Mouse (Mus musculus) neutrophil, adult 65 days (primary cell): Measurements from ENCODE around the gene Rbm17. TPM values are rescaled to one million over a fixed set of nuclear protein-coding genes. Genes with fewer than 3 reads are reported as not detected.

Experiments used
- total RNA-seq: library from RNA; stranded (reverse); gene quantifications from 2 replicates; pipeline ENCODE4 v1.2.4, GENCODE M21; 2023

Rbm17 gene
- 74.6 and 77.6 TPM in 2 replicates for total RNA-seq

DNA sequence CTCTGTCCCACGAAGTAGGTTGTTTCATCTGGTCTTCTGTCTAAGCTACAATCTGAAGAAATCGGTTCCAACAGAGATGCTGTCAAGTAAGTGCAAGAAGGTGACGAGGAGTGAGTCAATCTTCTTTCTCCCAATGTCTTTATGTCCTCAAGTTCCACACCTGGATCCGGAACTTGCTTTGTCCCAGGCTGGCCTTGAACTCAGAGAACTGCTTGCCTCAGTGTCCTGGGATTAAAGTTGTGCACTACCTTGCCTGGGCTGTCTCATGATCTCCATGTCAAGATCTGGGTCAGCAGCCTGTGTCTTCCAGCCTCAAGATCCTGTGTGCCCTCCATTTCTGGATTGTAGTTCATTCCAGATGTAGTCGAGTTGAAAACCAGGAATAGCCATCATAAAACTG, at the start of gene Rbm17:
Gene Rbm17, minus strand, starts transcription at position 101 of the 400 bp plus-strand sequence.

DNA sequence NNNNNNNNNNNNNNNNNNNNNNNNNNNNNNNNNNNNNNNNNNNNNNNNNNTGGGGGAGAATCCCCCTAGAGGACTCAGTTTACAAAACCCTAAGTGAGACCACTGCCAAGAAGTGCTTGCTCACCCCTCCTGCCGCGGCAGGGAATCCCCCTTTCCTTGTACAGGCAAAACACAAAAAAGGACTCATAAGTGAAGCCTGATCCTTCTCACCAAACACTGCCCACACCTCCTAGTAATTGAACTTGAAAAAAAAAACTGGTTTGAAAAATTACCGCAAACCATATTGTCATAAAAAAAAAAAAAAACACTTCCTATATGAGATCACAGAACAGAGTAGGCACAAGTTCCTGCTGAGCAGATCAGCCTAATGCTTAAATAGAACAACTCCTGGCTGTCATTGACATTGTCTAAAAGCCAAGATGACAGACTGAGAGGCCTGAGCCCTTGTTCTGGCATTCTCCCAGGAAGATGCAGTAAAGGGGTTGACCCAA, 38.5 kb upstream of the Rbm17 start, which contains the start of gene Il2ra:
Gene Il2ra, plus strand, starts transcription at position 357 of the 491 bp plus-strand sequence.

DNA sequence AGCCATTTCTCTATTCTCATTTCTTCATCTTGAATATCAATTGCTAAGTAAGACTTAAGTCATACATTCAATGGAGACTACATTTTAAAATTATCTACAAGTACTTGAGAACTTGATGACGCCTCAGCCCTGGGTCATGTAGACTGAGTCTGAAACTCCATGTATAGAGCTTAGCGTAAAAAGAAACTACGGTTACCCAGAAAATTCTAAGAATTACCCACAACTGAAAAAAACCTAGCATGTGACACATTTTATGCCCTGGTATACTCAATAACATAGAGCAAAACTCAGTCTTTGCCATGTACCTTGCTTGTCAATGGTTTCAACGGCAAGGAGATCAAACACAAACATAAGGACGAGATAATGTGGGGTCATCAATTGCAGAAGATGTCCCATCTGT, 21.9 kb upstream of the Rbm17 start, which contains the start of gene Gm17490:
Gene Gm17490, minus strand, starts transcription at position 375 of the 400 bp plus-strand sequence.

DNA sequence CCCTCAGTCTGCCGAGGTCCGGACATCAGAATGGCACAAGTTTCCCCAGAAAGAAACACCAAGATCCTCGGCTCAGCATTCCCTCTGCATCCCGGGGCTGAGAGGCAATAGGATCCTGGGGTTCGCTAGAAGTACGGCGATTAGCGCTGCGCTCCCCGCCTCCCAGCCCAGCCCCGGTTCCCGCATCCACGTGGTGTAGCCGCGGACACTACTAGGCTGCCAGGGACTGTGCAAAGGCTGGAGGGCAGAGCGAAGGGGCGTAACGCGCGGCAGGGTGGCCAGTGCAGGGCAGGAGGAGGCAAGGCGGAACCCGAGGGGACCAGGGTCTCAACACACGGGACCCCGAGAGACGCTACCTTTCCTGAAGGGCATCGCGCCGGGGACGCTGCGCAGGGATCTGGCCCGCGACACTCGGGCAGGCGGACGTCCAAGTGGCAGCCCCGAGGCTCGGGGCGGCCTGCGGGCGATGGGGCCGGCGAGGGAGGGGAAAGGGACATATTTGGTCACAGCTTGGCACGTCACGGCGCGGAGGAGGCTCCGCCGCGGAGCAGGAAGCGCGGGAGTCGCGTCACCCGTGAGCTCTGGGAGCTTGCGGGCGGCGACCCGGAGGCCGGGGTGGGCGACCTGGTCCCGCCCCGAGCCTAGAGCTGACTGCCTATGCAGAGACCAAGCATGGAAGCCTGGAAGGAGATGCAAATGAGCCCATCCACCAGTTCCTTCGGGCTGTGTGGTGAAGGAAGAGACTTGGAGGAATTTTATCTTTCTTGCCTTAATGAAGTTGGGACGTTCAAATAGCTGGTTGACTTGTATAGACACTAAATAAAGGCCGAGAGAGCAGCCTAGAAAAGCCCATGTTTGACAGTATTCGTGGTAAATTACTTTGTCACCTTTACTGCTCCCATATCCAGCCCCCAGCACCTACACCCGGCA, 50.2 kb downstream of the Rbm17 start, which contains the start of gene Pfkfb3:
Gene Pfkfb3, minus strand, starts transcription at position 607 of the 930 bp plus-strand sequence.

Other genes with a start within 250 kb of the Rbm17 start
- 61.2 and 85.4 TPM in 2 replicates for gene Pfkfb3, start 50.1 kb downstream of the Rbm17 start, total RNA-seq
- gene Gm17490, start 22.1 kb upstream of the Rbm17 start, total RNA-seq = not detected in 2 replicates
- 0.22 and 0.91 TPM in 2 replicates for gene Il2ra, start 38.7 kb upstream of the Rbm17 start, total RNA-seq
- gene Il15ra, start 101.1 kb upstream of the Rbm17 start, total RNA-seq = 9.2 and 9.3 TPM in 2 replicates
- 53.0 and 60.3 TPM in 2 replicates for gene Fbh1, start 173.4 kb upstream of the Rbm17 start, total RNA-seq
- gene Ankrd16, start 173.7 kb upstream of the Rbm17 start, total RNA-seq = 72.3 and 107 TPM in 2 replicates